Mouse (Mus musculus): ENCODE data around the gene Ccdc172. TPM values are rescaled to one million over a fixed set of nuclear protein-coding genes. Genes with fewer than 3 reads are reported as not detected.

Gene Ccdc172
- polyA plus RNA-seq, 1 experiment from 2014 or later = not detected

GRCm38 (mm10) chr19:58525457-58526239, 13.9 kb downstream of the Ccdc172 start:
- 0 out of 2 replicates have a peak, but pooled peaks cover 10% of the 10 kb centered on the region for H3K4me1 ChIP-seq (replicated peaks)
- no peak for ATAC-seq (ENCODE audit: low FRiP score)
- 72% methylated on average over 12 of the region's 12 CpGs for WGBS

GRCm38 (mm10) chr19:58533077-58533476, 21.3 kb downstream of the Ccdc172 start:
- Histone ChIP-seq H3K4me2 (no peak overlapping the region), H3K9ac (no peak overlapping the region), H3K36me3 (no peaks in the 10 kb centered on the region), H3K27me3 (no peaks in the 10 kb centered on the region), H3K9me3 (no peaks in the 10 kb centered on the region), H3K27ac (no peak overlapping the region), H3K4me1 (replicated peaks) (peaks cover 5% of the 10 kb centered on the region; the same call in 1 of the 2 replicates), H3K4me3 (no peak overlapping the region)
- no peak for ATAC-seq (ENCODE audit: low FRiP score)
- WGBS = 94% methylated on average over 3 of the region's 3 CpGs

More at GRCm38 (mm10) chr19:58525457-58526239, 13.9 kb downstream of the Ccdc172 start:
- Histone ChIP-seq H3K4me2 (no peak overlapping the region), H3K9me3 (no peaks in the 10 kb centered on the region), H3K4me3 (no peak overlapping the region), H3K36me3 (no peaks in the 10 kb centered on the region), H3K27me3 (no peaks in the 10 kb centered on the region), H3K9ac (no peak overlapping the region), H3K27ac (no peak overlapping the region)

- Histone ChIP-seq H3K9me3 (no peaks in the 10 kb centered on the region), H3K4me2 (no peak overlapping the region), H3K4me1 (replicated peaks) (peaks cover 5% of the 10 kb centered on the region; the same call in 1 of the 2 replicates), H3K36me3 (no peaks in the 10 kb centered on the region), H3K9ac (no peak overlapping the region), H3K27me3 (no peaks in the 10 kb centered on the region), H3K4me3 (no peak overlapping the region), H3K27ac (no peak overlapping the region)
- ATAC-seq (ENCODE audit: low FRiP score) = no peak
- 88% methylated on average over 10 of the region's 10 CpGs for WGBS
These were observed 24.9 kb downstream of the Ccdc172 start for GRCm38 (mm10) chr19:58536691-58537090.

GRCm38 (mm10) chr19:58540396-58540795, 28.6 kb downstream of the Ccdc172 start:
- no peak for ATAC-seq (ENCODE audit: low FRiP score)
- Histone ChIP-seq H3K27ac (no peak overlapping the region), H3K4me1 (replicated peaks) (peaks cover 5% of the 10 kb centered on the region; the same call in 1 of the 2 replicates), H3K36me3 (no peaks in the 10 kb centered on the region), H3K27me3 (no peaks in the 10 kb centered on the region), H3K4me2 (no peak overlapping the region), H3K9me3 (no peaks in the 10 kb centered on the region), H3K9ac (no peak overlapping the region), H3K4me3 (no peak overlapping the region)
- WGBS = 86% methylated on average over 5 of the region's 5 CpGs

- no peaks in the 10 kb centered on the region for H3K4me1 ChIP-seq (replicated peaks)
- no peak overlapping the region for H3K4me2 ChIP-seq
- H3K36me3 ChIP-seq = no peaks in the 10 kb centered on the region
- no peak for ATAC-seq (ENCODE audit: low FRiP score)
- H3K27me3 ChIP-seq = no peaks in the 10 kb centered on the region
- WGBS = 62% methylated on average over 4 of the region's 4 CpGs
- no peak overlapping the region for H3K9ac ChIP-seq
- H3K9me3 ChIP-seq = no peaks in the 10 kb centered on the region
- no peak overlapping the region for H3K4me3 ChIP-seq
- H3K27ac ChIP-seq = no peak overlapping the region
These were observed 36.6 kb downstream of the Ccdc172 start for GRCm38 (mm10) chr19:58548367-58548766.

- 52% methylated on average over 1 of the region's 1 CpGs for whole genome bisulfite sequencing
- no peaks in the 10 kb centered on the region for H3K4me1 ChIP-seq (replicated peaks)
- no peak overlapping the region for H3K9ac ChIP-seq
- H3K4me3 ChIP-seq = no peak overlapping the region
- no peaks in the 10 kb centered on the region for H3K27me3 ChIP-seq
- ATAC-seq (ENCODE audit: low FRiP score) = no peak
- H3K9me3 ChIP-seq = no peaks in the 10 kb centered on the region
- H3K4me2 ChIP-seq = no peak overlapping the region
- no peak overlapping the region for H3K27ac ChIP-seq
- H3K36me3 ChIP-seq = no peaks in the 10 kb centered on the region
These were observed 38.7 kb downstream of the Ccdc172 start for GRCm38 (mm10) chr19:58550489-58550888.

- no peak overlapping the region for H3K27ac ChIP-seq
- no peak overlapping the region for H3K4me2 ChIP-seq
- no peak overlapping the region for H3K4me3 ChIP-seq
- H3K9me3 ChIP-seq = no peaks in the 10 kb centered on the region
- no peaks in the 10 kb centered on the region for H3K4me1 ChIP-seq (replicated peaks)
- ATAC-seq (ENCODE audit: low FRiP score) = no peak
- 85% methylated on average over 3 of the region's 3 CpGs for WGBS
- H3K9ac ChIP-seq = no peak overlapping the region
- H3K36me3 ChIP-seq = no peaks in the 10 kb centered on the region
- no peaks in the 10 kb centered on the region for H3K27me3 ChIP-seq
These were observed 39.1 kb downstream of the Ccdc172 start for GRCm38 (mm10) chr19:58550916-58551315.

GRCm38 (mm10) chr19:58554974-58555373, 43.2 kb downstream of the Ccdc172 start:
- H3K27me3 ChIP-seq = no peaks in the 10 kb centered on the region
- no peak overlapping the region for H3K27ac ChIP-seq
- H3K9me3 ChIP-seq = no peaks in the 10 kb centered on the region
- no peak overlapping the region for H3K4me2 ChIP-seq
- ATAC-seq (ENCODE audit: low FRiP score) = no peak
- WGBS = 59% methylated on average over 2 of the region's 2 CpGs
- 0 out of 2 replicates have a peak, but pooled peaks cover 3% of the 10 kb centered on the region for H3K4me1 ChIP-seq (replicated peaks)
- H3K36me3 ChIP-seq = no peaks in the 10 kb centered on the region
- H3K4me3 ChIP-seq = no peak overlapping the region
- H3K9ac ChIP-seq = no peak overlapping the region

- Histone ChIP-seq H3K9ac (no peak overlapping the region), H3K36me3 (no peaks in the 10 kb centered on the region), H3K4me1 (replicated peaks) (0 out of 2 replicates have a peak, but pooled peaks cover 3% of the 10 kb centered on the region), H3K27ac (no peak overlapping the region), H3K4me3 (no peak overlapping the region), H3K9me3 (no peaks in the 10 kb centered on the region), H3K4me2 (no peak overlapping the region), H3K27me3 (no peaks in the 10 kb centered on the region)
- ATAC-seq (ENCODE audit: low FRiP score) = no peak
- 49% methylated on average over 5 of the region's 5 CpGs for WGBS
These were observed 46.6 kb downstream of the Ccdc172 start for GRCm38 (mm10) chr19:58558352-58558751.

- Histone ChIP-seq H3K36me3 (no peaks in the 10 kb centered on the region), H3K9ac (no peak overlapping the region), H3K4me3 (no peak overlapping the region), H3K27ac (no peak overlapping the region), H3K27me3 (no peaks in the 10 kb centered on the region), H3K9me3 (no peaks in the 10 kb centered on the region), H3K4me1 (replicated peaks) (0 out of 2 replicates have a peak, but pooled peaks cover 3% of the 10 kb centered on the region), H3K4me2 (no peak overlapping the region)
- 89% methylated on average over 7 of the region's 7 CpGs for WGBS
- ATAC-seq (ENCODE audit: low FRiP score) = no peak
These were observed 50.6 kb downstream of the Ccdc172 start for GRCm38 (mm10) chr19:58562301-58562815.

- H3K27me3 ChIP-seq = no peaks in the 10 kb centered on the region
- H3K9me3 ChIP-seq = no peaks in the 10 kb centered on the region
- no peaks in the 10 kb centered on the region for H3K36me3 ChIP-seq
- no peak overlapping the region for H3K4me3 ChIP-seq
- H3K9ac ChIP-seq = no peak overlapping the region
- 71% methylated on average over 2 of the region's 2 CpGs for WGBS
- ATAC-seq (ENCODE audit: low FRiP score) = no peak
- peaks cover 9% of the 10 kb centered on the region; the same call in 1 of the 2 replicates for H3K4me1 ChIP-seq (replicated peaks)
- H3K4me2 ChIP-seq = no peak overlapping the region
- no peak overlapping the region for H3K27ac ChIP-seq
These were observed 59.8 kb downstream of the Ccdc172 start for GRCm38 (mm10) chr19:58571566-58571965.

- H3K4me3 ChIP-seq = no peak overlapping the region
- H3K9me3 ChIP-seq = no peaks in the 10 kb centered on the region
- H3K36me3 ChIP-seq = no peaks in the 10 kb centered on the region
- H3K4me1 ChIP-seq (replicated peaks) = peaks cover 9% of the 10 kb centered on the region; the same call in 1 of the 2 replicates
- no peak overlapping the region for H3K4me2 ChIP-seq
- no peak for ATAC-seq (ENCODE audit: low FRiP score)
- H3K9ac ChIP-seq = no peak overlapping the region
- no peaks in the 10 kb centered on the region for H3K27me3 ChIP-seq
- WGBS = 43% methylated on average over 11 of the region's 11 CpGs
- H3K27ac ChIP-seq = no peak overlapping the region
These were observed 60.8 kb downstream of the Ccdc172 start for GRCm38 (mm10) chr19:58572429-58573071.

All from hindbrain, embryonic 13.5 days (tissue).